Mouse (Mus musculus) duodenum, adult 2 months (tissue): Measurements from ENCODE around the gene 4933428M09Rik. TPM values are rescaled to one million over a fixed set of nuclear protein-coding genes. Genes with fewer than 3 reads are reported as not detected.

ENCODE experiments used
- polyA plus RNA-seq: library from polyadenylated mRNA; depleted of rRNA; stranded (reverse); fragments of >200 nt; gene quantifications from 2 replicates; pipeline ENCODE4 v1.2.3, GENCODE M21; 2012; ENCODE audit warnings: low replicate concordance; rRNA removed

The 4933428M09Rik gene
- polyA plus RNA-seq = not detected in 2 replicates

DNA sequence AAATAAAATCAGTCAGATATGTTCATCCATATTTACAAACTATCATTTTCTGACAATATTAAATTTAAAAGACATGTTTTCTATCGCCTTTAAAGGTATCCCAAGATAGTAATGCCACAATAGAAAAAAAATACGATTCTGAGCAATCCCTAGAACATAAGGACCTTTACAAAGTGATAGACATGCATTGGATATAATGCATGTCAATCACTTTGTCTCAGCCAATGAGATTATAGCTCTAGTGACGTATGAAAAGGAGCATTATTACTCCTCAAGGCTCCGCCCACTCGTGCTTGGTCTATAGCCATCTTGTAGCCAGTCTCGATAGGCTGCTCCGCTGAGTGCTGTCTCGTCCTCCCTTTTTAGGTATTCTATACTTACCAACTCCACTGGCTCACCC is at the start of gene 4933428M09Rik:
TSS of gene 4933428M09Rik (plus strand) at position 301 of the 400 bp plus-strand sequence.

DNA sequence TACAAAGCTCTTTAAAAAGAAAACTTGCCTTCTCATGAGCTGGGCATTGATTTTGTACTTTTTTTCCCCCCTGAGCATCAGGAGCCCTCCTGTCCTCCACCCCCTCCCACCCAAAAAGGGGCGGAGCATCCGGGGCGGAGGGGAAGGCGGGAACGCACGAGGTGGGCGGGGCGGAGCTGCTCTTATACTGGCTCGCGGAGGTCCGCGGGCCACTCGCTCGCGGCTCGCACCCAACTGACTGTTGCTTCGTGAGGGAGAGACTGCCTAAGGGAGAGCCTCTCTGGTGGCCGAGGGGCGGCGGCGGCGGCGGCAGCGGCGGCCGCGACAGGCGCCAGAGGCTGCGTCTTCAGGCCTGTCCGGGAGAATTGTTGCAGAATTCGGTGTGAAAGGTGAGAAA is 30.8 kb downstream of the 4933428M09Rik start, which contains the start of gene Mum1l1:
TSS of gene Mum1l1 (plus strand) at position 214 of the 397 bp plus-strand sequence.

Other genes with a start within 250 kb of the 4933428M09Rik start
- gene Serpina7, start 94.0 kb upstream of the 4933428M09Rik start, polyA plus RNA-seq = not detected in 2 replicates
- not detected in 2 replicates for gene 4930513O06Rik, start 93.0 kb upstream of the 4933428M09Rik start, polyA plus RNA-seq
- gene Mum1l1, start 30.8 kb downstream of the 4933428M09Rik start, polyA plus RNA-seq = not detected in 2 replicates
- not detected in 2 replicates for gene Trap1a, start 154.5 kb downstream of the 4933428M09Rik start, polyA plus RNA-seq